Mouse (Mus musculus) lung, postnatal 0 days (tissue): ENCODE measurements around the gene Gm20388. TPM values are rescaled to one million over a fixed set of nuclear protein-coding genes. Genes with fewer than 3 reads are reported as not detected.
A peak's percentile ranks its signal among the peaks of the same experiment; 100 is the strongest.

Experiments used
- ATAC-seq: fragments of 200-750 bp; cut with Nextera tagmentation; 2 replicates; pipeline ENCODE4 v1.8.0; 2017; ENCODE audit warnings: moderate library complexity
- DNase-seq: peaks from one replicate; pipeline ENCODE4 v3.0.0-alpha.2; 2016; ENCODE audit warnings: low spot score
- H3K27ac ChIP-seq: fragments of 300-500 bp; sonication (generic); 2 replicates; pipeline ENCODE4 v1.5.1; 2014; ENCODE audit warnings: antibody characterized with exemption, mild to moderate bottlenecking, low read length, mixed read lengths
- H3K27me3 ChIP-seq: fragments of 300-500 bp; sonication (generic); replicated peaks from 2 replicates; pipeline ENCODE4 v1.6.1; 2014; ENCODE audit warnings: low read length, mixed read lengths; ENCODE audit not compliant: insufficient read depth
- H3K36me3 ChIP-seq: fragments of 300-500 bp; sonication (generic); 2 replicates; pipeline ENCODE4 v1.6.1; 2014; ENCODE audit warnings: low read length, mixed read lengths; ENCODE audit not compliant: insufficient read depth
- H3K4me1 ChIP-seq: fragments of 300-500 bp; sonication (generic); 2 replicates; pipeline ENCODE4 v1.6.1; 2014; ENCODE audit warnings: antibody characterized with exemption, low read depth, low read length, mixed read lengths; ENCODE audit not compliant: insufficient read depth
- H3K4me2 ChIP-seq: fragments of 300-500 bp; sonication (generic); replicated peaks from 2 replicates; pipeline ENCODE4 v1.6.1; 2014; ENCODE audit warnings: low read depth, mild to moderate bottlenecking, low read length, moderate library complexity, mixed read lengths
- H3K4me3 ChIP-seq: fragments of 300-500 bp; sonication (generic); 2 replicates; pipeline ENCODE4 v1.5.1; 2014; ENCODE audit warnings: low read depth, low read length
- H3K9ac ChIP-seq: fragments of 300-500 bp; sonication (generic); replicated peaks from 2 replicates; pipeline ENCODE4 v1.6.1; 2014; ENCODE audit warnings: low read depth, mild to moderate bottlenecking
- H3K9me3 ChIP-seq: fragments of 300-500 bp; sonication (generic); 2 replicates; pipeline ENCODE4 v1.6.1; 2016; ENCODE audit warnings: low read length, mixed read lengths
- CTCF ChIP-seq: IDR thresholded peaks from 2 replicates; pipeline ENCODE4 v1.5.1; 2016; ENCODE audit warnings: antibody characterized with exemption, mild to moderate bottlenecking
- EP300 ChIP-seq: IDR thresholded peaks from 2 replicates; pipeline ENCODE4 v1.6.1; 2016; ENCODE audit warnings: antibody characterized with exemption, mild to moderate bottlenecking, control low read depth
- WGBS: fragments of 180-500 bp; shearing (Covaris S2); extraction: QIAGEN DNeasy Blood & Tissue Kit; methylation state at CpG from one replicate; pipeline ENCODE4 v1.1.7; 2014; 5-methylcytosine and 5-hydroxymethylcytosine counted together
- polyA plus RNA-seq: library from polyadenylated mRNA; unstranded; fragments of >200 nt; fragmentation: Nextera tagmentation; extraction: Ambion mirVana; gene quantifications from 2 replicates; pipeline ENCODE4 v1.2.1, GENCODE M21; 2015

Gene Gm20388
- polyA plus RNA-seq, 1 experiment from 2014 or later = not detected

- Histone ChIP-seq H3K27ac (no peak overlapping the region), H3K4me2 (no peak overlapping the region), H3K9ac (no peak overlapping the region), H3K4me3 (no peak overlapping the region), H3K9me3 (no peaks in the 10 kb centered on the region), H3K4me1 (no peaks in the 10 kb centered on the region; the same call in 1 of the 2 replicates), H3K27me3 (no peaks in the 10 kb centered on the region), H3K36me3 (no peaks in the 10 kb centered on the region)
- TF ChIP-seq CTCF = no peak
- no peak for TF ChIP-seq EP300
- ATAC-seq (no peak), DNase-seq (no peak)
- 49% methylated on average over 7 of the region's 7 CpGs for WGBS
Observed at GRCm38 (mm10) chr8:124306574-124306973, 4395.9 kb downstream of the Gm20388 start.

GRCm38 (mm10) chr8:124307700-124308099 lies 4397.1 kb downstream of the Gm20388 start:
- Histone ChIP-seq H3K27ac (no peak overlapping the region), H3K4me3 (no peak overlapping the region), H3K27me3 (no peaks in the 10 kb centered on the region), H3K9ac (no peak overlapping the region), H3K4me2 (no peak overlapping the region), H3K36me3 (no peaks in the 10 kb centered on the region), H3K9me3 (no peaks in the 10 kb centered on the region), H3K4me1 (no peaks in the 10 kb centered on the region)
- TF ChIP-seq CTCF (no peak), EP300 (no peak)
- no peak for ATAC-seq
- no peak for DNase-seq
- 88% methylated on average over 10 of the region's 10 CpGs for WGBS

- Histone ChIP-seq H3K4me1 (no peaks in the 10 kb centered on the region), H3K9me3 (no peaks in the 10 kb centered on the region), H3K36me3 (no peaks in the 10 kb centered on the region), H3K4me3 (no peak overlapping the region), H3K4me2 (no peak overlapping the region), H3K27ac (no peak overlapping the region), H3K9ac (no peak overlapping the region), H3K27me3 (no peaks in the 10 kb centered on the region)
- 92% methylated on average over 13 of the region's 13 CpGs for WGBS
- no peak for TF ChIP-seq EP300
- no peak for TF ChIP-seq CTCF
- DNase-seq = no peak
- ATAC-seq = no peak
Observed at GRCm38 (mm10) chr8:124310509-124310908, 4399.9 kb downstream of the Gm20388 start.

- TF ChIP-seq EP300 = no peak
- no peak for TF ChIP-seq CTCF
- no peaks in the 10 kb centered on the region for H3K36me3 ChIP-seq
- H3K9ac ChIP-seq = no peak overlapping the region
- ATAC-seq (no peak), DNase-seq (no peak)
- H3K9me3 ChIP-seq = no peaks in the 10 kb centered on the region
- 88% methylated on average over 6 of the region's 6 CpGs for WGBS
- no peak overlapping the region for H3K4me2 ChIP-seq
- no peak overlapping the region for H3K27ac ChIP-seq
- no peaks in the 10 kb centered on the region for H3K4me1 ChIP-seq
- no peaks in the 10 kb centered on the region for H3K27me3 ChIP-seq
- H3K4me3 ChIP-seq = no peak overlapping the region
Observed at GRCm38 (mm10) chr8:124311111-124311510, 4400.5 kb downstream of the Gm20388 start.

DNA sequence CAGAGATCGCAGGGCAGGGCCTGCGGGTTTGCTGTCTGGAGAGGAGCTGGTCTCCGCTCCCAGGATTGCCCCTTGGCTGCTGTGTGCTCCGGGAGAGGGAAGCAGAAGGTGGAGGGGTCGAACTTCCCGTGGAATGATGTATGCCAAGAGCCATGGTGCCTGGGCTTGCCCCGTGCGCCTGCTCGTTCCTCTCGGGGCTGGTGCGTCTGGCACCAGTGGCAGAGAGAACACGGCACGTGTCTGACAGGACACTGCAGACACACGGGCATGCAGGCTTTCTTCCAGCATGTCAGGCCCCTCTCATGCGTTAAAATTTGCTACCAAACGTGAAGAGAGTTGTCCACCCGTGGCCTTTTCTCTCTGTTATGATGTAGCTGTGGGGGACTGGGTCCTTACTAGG lies 4401.1 kb downstream of the Gm20388 start:
- WGBS = 89% methylated on average over 17 of the region's 17 CpGs
- Histone ChIP-seq H3K27me3 (no peaks in the 10 kb centered on the region), H3K36me3 (no peaks in the 10 kb centered on the region), H3K4me3 (no peak overlapping the region), H3K4me2 (no peak overlapping the region), H3K4me1 (no peaks in the 10 kb centered on the region), H3K9ac (no peak overlapping the region), H3K27ac (no peak overlapping the region), H3K9me3 (no peaks in the 10 kb centered on the region)
- TF ChIP-seq EP300 (no peak), CTCF (no peak)
- ATAC-seq = no peak
- DNase-seq = no peak

GRCm38 (mm10) chr8:124312228-124312627 lies 4401.6 kb downstream of the Gm20388 start:
- ATAC-seq (no peak), DNase-seq (no peak)
- H3K27ac ChIP-seq = no peak overlapping the region
- H3K9ac ChIP-seq = no peak overlapping the region
- H3K4me1 ChIP-seq = no peaks in the 10 kb centered on the region
- TF ChIP-seq CTCF (no peak), EP300 (no peak)
- H3K4me2 ChIP-seq = no peak overlapping the region
- WGBS = 91% methylated on average over 10 of the region's 10 CpGs
- no peak overlapping the region for H3K4me3 ChIP-seq
- H3K36me3 ChIP-seq = no peaks in the 10 kb centered on the region
- H3K27me3 ChIP-seq = no peaks in the 10 kb centered on the region
- H3K9me3 ChIP-seq = no peaks in the 10 kb centered on the region

- Histone ChIP-seq H3K9me3 (no peaks in the 10 kb centered on the region), H3K4me3 (no peak overlapping the region), H3K36me3 (no peaks in the 10 kb centered on the region), H3K4me2 (no peak overlapping the region), H3K9ac (no peak overlapping the region), H3K27me3 (no peaks in the 10 kb centered on the region), H3K4me1 (no peaks in the 10 kb centered on the region), H3K27ac (no peak overlapping the region)
- WGBS = 41% methylated on average over 10 of the region's 10 CpGs
- DNase-seq = peak; percentile 50
- TF ChIP-seq EP300 = no peak
- peak; percentile 71 for TF ChIP-seq CTCF
- ATAC-seq = peak; percentile 9; the same call in 1 of the 2 replicates
Observed at GRCm38 (mm10) chr8:124314803-124315202, 4404.2 kb downstream of the Gm20388 start.
